Mouse (Mus musculus): Measurements from ENCODE around the gene Fndc9. TPM values are rescaled to one million over a fixed set of nuclear protein-coding genes. Genes with fewer than 3 reads are reported as not detected.

The Fndc9 gene
- polyA plus RNA-seq, 1 experiment: not detected

DNA sequence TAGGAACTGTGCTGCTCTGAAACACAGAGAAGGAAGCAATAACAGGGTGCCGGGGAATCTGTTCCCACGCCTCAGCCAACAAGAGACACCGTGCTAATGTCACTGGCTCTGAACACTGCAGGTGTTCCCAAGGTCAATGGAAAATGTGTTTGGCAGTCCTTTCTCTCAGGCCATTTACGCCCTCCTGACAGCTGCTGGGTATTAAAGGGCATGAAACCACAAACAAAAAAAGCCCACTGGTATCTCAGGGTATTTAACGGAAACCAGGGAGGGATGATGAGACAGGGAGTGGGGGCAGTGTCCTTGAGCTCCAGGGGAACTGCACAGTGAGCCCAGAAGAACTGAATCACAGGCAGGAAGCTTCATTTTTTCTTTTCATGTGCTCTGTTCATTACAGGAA lies 42.8 kb downstream of the Fndc9 start:
- H3K4me3 ChIP-seq (ENCODE audit: insufficient read depth, low read depth, low read length): no peak overlapping the region
- peak overlapping the region; percentile 25; the same call in 1 of the 2 replicates for H3K27ac ChIP-seq (ENCODE audit: insufficient read depth, low read depth, low read length)
- 52% methylated on average over 5 of the region's 5 CpGs for WGBS

DNA sequence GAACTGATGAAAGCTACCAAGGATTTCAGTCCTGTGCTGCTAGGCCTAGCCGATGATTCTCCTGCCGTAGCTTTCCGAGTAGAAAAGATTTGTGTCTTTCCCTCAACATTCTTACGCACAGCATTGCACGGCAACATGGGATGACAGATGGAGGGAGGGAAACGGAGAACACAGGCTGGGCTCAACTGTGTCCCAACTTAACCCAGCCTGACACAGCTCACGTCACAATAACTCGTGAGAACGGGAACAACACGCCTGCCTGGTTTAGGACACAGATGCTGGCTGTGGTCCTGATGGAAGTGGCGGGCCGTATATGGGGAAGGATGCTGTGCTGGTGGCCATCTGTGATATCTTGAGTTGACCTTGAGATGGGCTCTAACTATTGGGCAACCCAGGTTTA lies 43.4 kb downstream of the Fndc9 start:
- Histone ChIP-seq H3K27ac (ENCODE audit: insufficient read depth, low read depth, low read length) (no peak overlapping the region), H3K4me3 (ENCODE audit: insufficient read depth, low read depth, low read length) (no peak overlapping the region), H3K4me1 (ENCODE audit: control insufficient read depth, insufficient read depth, low read length) (peaks cover 4% of the 10 kb centered on the region; the same call in 1 of the 2 replicates)
- 86% methylated on average over 12 of the region's 12 CpGs for WGBS
- no peak for TF ChIP-seq CTCF (IDR thresholded peaks at IDR 0.05; ENCODE audit: insufficient read depth, low read depth, low read length)
- no peak for TF ChIP-seq POLR2A (IDR thresholded peaks at IDR 0.05; ENCODE audit: insufficient read depth, low read depth, low read length)

More for the DNA sequence above, 42.8 kb downstream of the Fndc9 start:
- peaks cover 4% of the 10 kb centered on the region; the same call in 1 of the 2 replicates for H3K4me1 ChIP-seq (ENCODE audit: control insufficient read depth, insufficient read depth, low read length)
- no peak for TF ChIP-seq POLR2A (IDR thresholded peaks at IDR 0.05; ENCODE audit: insufficient read depth, low read depth, low read length)
- no peak for TF ChIP-seq CTCF (IDR thresholded peaks at IDR 0.05; ENCODE audit: insufficient read depth, low read depth, low read length)

- Histone ChIP-seq H3K27ac (ENCODE audit: insufficient read depth, low read depth, low read length) (no peak overlapping the region), H3K4me3 (ENCODE audit: insufficient read depth, low read depth, low read length) (no peak overlapping the region), H3K4me1 (ENCODE audit: control insufficient read depth, insufficient read depth, low read length) (peaks cover 6% of the 10 kb centered on the region; the same call in 1 of the 2 replicates)
- TF ChIP-seq CTCF (IDR thresholded peaks at IDR 0.05; ENCODE audit: insufficient read depth, low read depth, low read length) (no peak), POLR2A (IDR thresholded peaks at IDR 0.05; ENCODE audit: insufficient read depth, low read depth, low read length) (no peak)
- whole genome bisulfite sequencing: 90% methylated on average over 5 of the region's 5 CpGs
Measured at GRCm38 (mm10) chr11:46282612-46283011, 47.3 kb downstream of the Fndc9 start.

- Histone ChIP-seq H3K27ac (ENCODE audit: insufficient read depth, low read depth, low read length) (no peak overlapping the region), H3K4me3 (ENCODE audit: insufficient read depth, low read depth, low read length) (no peak overlapping the region), H3K4me1 (ENCODE audit: control insufficient read depth, insufficient read depth, low read length) (peaks cover 2% of the 10 kb centered on the region; the same call in 1 of the 2 replicates)
- WGBS: 94% methylated on average over 6 of the region's 6 CpGs
- TF ChIP-seq POLR2A (IDR thresholded peaks at IDR 0.05; ENCODE audit: insufficient read depth, low read depth, low read length) (no peak), CTCF (IDR thresholded peaks at IDR 0.05; ENCODE audit: insufficient read depth, low read depth, low read length) (no peak)
Measured at GRCm38 (mm10) chr11:46283800-46284199, 48.5 kb downstream of the Fndc9 start.

DNA sequence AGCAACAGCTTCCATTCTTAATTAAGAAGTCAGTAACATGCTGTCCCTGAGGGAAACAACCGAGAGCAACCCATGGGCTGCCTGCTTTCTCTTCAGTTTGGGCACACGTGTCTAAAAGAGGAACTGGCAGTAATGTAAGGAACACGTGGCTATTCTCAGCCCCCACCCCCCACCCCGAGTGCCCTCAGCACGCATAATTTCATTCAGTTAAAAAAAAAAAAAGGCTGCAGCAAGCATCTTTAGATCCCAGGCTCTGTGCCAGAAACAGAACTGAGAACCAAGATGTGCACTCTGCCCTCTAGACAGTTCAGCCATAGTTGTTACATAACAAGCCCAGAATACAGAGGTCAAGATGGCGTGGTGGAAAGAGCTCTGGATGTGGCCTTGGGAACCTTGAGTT lies 51.5 kb downstream of the Fndc9 start:
- peaks cover 7% of the 10 kb centered on the region; the same call in 1 of the 2 replicates for H3K4me1 ChIP-seq (ENCODE audit: control insufficient read depth, insufficient read depth, low read length)
- TF ChIP-seq POLR2A (IDR thresholded peaks at IDR 0.05; ENCODE audit: insufficient read depth, low read depth, low read length): no peak
- no peak for TF ChIP-seq CTCF (IDR thresholded peaks at IDR 0.05; ENCODE audit: insufficient read depth, low read depth, low read length)
- WGBS: 25% methylated on average over 6 of the region's 6 CpGs
- no peak overlapping the region for H3K27ac ChIP-seq (ENCODE audit: insufficient read depth, low read depth, low read length)
- no peak overlapping the region for H3K4me3 ChIP-seq (ENCODE audit: insufficient read depth, low read depth, low read length)

- H3K4me1 ChIP-seq (ENCODE audit: control insufficient read depth, insufficient read depth, low read length): peaks cover 7% of the 10 kb centered on the region; the same call in 1 of the 2 replicates
- no peak overlapping the region for H3K4me3 ChIP-seq (ENCODE audit: insufficient read depth, low read depth, low read length)
- no peak overlapping the region for H3K27ac ChIP-seq (ENCODE audit: insufficient read depth, low read depth, low read length)
- 62% methylated on average over 5 of the region's 5 CpGs for WGBS
- no peak for TF ChIP-seq POLR2A (IDR thresholded peaks at IDR 0.05; ENCODE audit: insufficient read depth, low read depth, low read length)
Measured at GRCm38 (mm10) chr11:46288091-46288490, 52.8 kb downstream of the Fndc9 start.

DNA sequence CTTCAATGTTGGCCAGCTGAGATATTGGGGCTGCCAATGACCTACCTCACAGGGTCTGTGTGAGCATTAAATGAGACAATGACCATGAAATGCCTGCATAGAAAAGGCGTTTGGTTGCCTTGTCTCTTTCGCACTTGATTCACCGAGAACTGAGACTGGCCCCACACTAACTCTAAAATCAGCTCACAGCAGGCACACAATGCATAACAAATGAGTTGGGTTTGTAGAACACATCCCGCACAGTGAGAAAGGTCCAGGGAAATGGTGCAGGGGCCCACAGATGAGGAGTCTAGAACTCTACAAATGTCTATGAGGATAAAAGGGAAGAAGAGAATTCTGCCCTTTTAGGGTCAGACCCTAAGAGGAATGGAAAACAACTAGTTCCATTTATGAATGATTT lies 53.7 kb downstream of the Fndc9 start:
- 52% methylated on average over 4 of the region's 4 CpGs for WGBS
- peaks cover 7% of the 10 kb centered on the region; the same call in 1 of the 2 replicates for H3K4me1 ChIP-seq (ENCODE audit: control insufficient read depth, insufficient read depth, low read length)
- no peak overlapping the region for H3K4me3 ChIP-seq (ENCODE audit: insufficient read depth, low read depth, low read length)
- TF ChIP-seq CTCF (IDR thresholded peaks at IDR 0.05; ENCODE audit: insufficient read depth, low read depth, low read length) (no peak), POLR2A (IDR thresholded peaks at IDR 0.05; ENCODE audit: insufficient read depth, low read depth, low read length) (no peak)
- no peak overlapping the region for H3K27ac ChIP-seq (ENCODE audit: insufficient read depth, low read depth, low read length)

Other genes starting within 250 kb of the Fndc9 start
- not detected in 2 replicates for gene Gm12166, start 183.2 kb upstream of the Fndc9 start, polyA plus RNA-seq (2012; ENCODE audit: insufficient read depth, insufficient read length, low replicate concordance, missing spikeins)
- gene Adam19, start 179.5 kb upstream of the Fndc9 start, polyA plus RNA-seq (2012; ENCODE audit: insufficient read depth, insufficient read length, low replicate concordance, missing spikeins): not detected in 2 replicates
- gene Nipal4, start 69.0 kb upstream of the Fndc9 start, polyA plus RNA-seq (2012; ENCODE audit: insufficient read depth, insufficient read length, low replicate concordance, missing spikeins): not detected in 2 replicates
- 150 TPM in 1 of 2 replicates, not detected in the other for gene Cyfip2, start 77.3 kb downstream of the Fndc9 start, polyA plus RNA-seq (2012; ENCODE audit: insufficient read depth, insufficient read length, low replicate concordance, missing spikeins)
- 94.9 and 202 TPM in 2 replicates for gene Itk, start 154.0 kb downstream of the Fndc9 start, polyA plus RNA-seq (2012; ENCODE audit: insufficient read depth, insufficient read length, low replicate concordance, missing spikeins)
- not detected in 2 replicates for gene Fam71b, start 161.0 kb downstream of the Fndc9 start, polyA plus RNA-seq (2012; ENCODE audit: insufficient read depth, insufficient read length, low replicate concordance, missing spikeins)
- not detected in 2 replicates for gene Med7, start 201.4 kb downstream of the Fndc9 start, polyA plus RNA-seq (2012; ENCODE audit: insufficient read depth, insufficient read length, low replicate concordance, missing spikeins)
- gene Havcr2, start 219.4 kb downstream of the Fndc9 start, polyA plus RNA-seq (2012; ENCODE audit: insufficient read depth, insufficient read length, low replicate concordance, missing spikeins): not detected in 2 replicates